Mouse (Mus musculus): ENCODE results near the gene Actr10.

DNA sequence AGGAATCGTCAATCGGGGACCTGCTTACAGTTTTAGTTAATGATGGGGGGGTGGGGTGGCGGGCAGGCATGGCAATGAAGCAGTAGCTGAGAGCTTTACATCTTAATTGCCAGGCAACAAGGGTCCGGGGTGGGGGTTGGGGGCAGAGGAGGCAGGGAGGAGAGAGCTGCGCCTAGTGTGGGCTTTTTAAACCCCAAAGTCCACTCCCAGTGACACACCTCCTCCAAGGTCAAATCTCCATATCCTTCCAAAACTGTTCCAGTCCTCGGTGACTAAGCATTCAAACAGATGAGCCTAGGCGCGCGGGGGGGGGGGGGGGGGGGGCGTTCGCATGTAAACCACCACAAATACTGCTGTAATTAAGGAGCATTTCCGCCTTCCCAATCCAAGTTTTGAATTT is 507 bp upstream of the Actr10 start:
- no peak for TF ChIP-seq POLR2A (IDR thresholded peaks at IDR 0.05; ENCODE audit: insufficient read length, low read depth)
- no peak for TF ChIP-seq CEBPB (IDR thresholded peaks at IDR 0.05; ENCODE audit: insufficient read depth, poor library complexity, severe bottlenecking)
- no peak for TF ChIP-seq USF1 (IDR thresholded peaks at IDR 0.05; ENCODE audit: low read depth)
- TF ChIP-seq TCF12 (IDR thresholded peaks at IDR 0.05; ENCODE audit: insufficient read depth, poor library complexity, severe bottlenecking): no peak
- no peak for TF ChIP-seq MAX (IDR thresholded peaks at IDR 0.05; ENCODE audit: low read depth)
- TF ChIP-seq TCF3 (IDR thresholded peaks at IDR 0.05; ENCODE audit: insufficient read length, low read depth): no peak
- no peak for TF ChIP-seq E2F4 (IDR thresholded peaks at IDR 0.05; ENCODE audit: insufficient read depth)
- TF ChIP-seq MYOG (IDR thresholded peaks at IDR 0.05; ENCODE audit: control insufficient read depth in 1 of 3, insufficient read depth in 1 of 3, insufficient read length in 2 of 3, low read depth in 2 of 3): no peak
- no peak for TF ChIP-seq POLR2AphosphoS2 (IDR thresholded peaks at IDR 0.05; ENCODE audit: insufficient read length, low read depth)
- TF ChIP-seq REST (IDR thresholded peaks at IDR 0.05; ENCODE audit: insufficient read depth, insufficient read length): no peak
- TF ChIP-seq SRF (IDR thresholded peaks at IDR 0.05; ENCODE audit: control insufficient read depth, insufficient read length, low read depth): no peak

Data from myocyte (in vitro differentiated cells).